Mouse (Mus musculus): ENCODE data around the gene Cep128. TPM values are rescaled to one million over a fixed set of nuclear protein-coding genes. Genes with fewer than 3 reads are reported as not detected.

Cep128 gene
- polyA plus RNA-seq, 1 experiment from 2014 or later: 10.2 TPM

- no peak for ATAC-seq (ENCODE audit: insufficient number of reproducible peaks, insufficient read depth, low FRiP score, low TSS enrichment, low read depth)
- WGBS: 63% methylated on average over 5 of the region's 5 CpGs
- no peaks in the 10 kb centered on the region for H3K4me1 ChIP-seq (replicated peaks)
Observed at GRCm38 (mm10) chr12:91176808-91177526, 207.2 kb downstream of the Cep128 start.

GRCm38 (mm10) chr12:91171613-91172012 is 212.6 kb downstream of the Cep128 start:
- no peak for ATAC-seq (ENCODE audit: insufficient number of reproducible peaks, insufficient read depth, low FRiP score, low TSS enrichment, low read depth)
- Histone ChIP-seq H3K27ac (no peak overlapping the region), H3K9me3 (no peaks in the 10 kb centered on the region), H3K27me3 (no peaks in the 10 kb centered on the region), H3K36me3 (no peaks in the 10 kb centered on the region), H3K4me2 (no peak overlapping the region), H3K4me1 (replicated peaks) (no peaks in the 10 kb centered on the region), H3K4me3 (replicated peaks) (no peak overlapping the region), H3K9ac (replicated peaks) (no peak overlapping the region)
- WGBS: 36% methylated on average over 3 of the region's 3 CpGs

More at GRCm38 (mm10) chr12:91176808-91177526, 207.2 kb downstream of the Cep128 start:
- H3K9me3 ChIP-seq: no peaks in the 10 kb centered on the region
- H3K36me3 ChIP-seq: no peaks in the 10 kb centered on the region
- H3K27ac ChIP-seq: no peak overlapping the region
- H3K4me3 ChIP-seq (replicated peaks): no peak overlapping the region
- H3K4me2 ChIP-seq: no peak overlapping the region
- no peak overlapping the region for H3K9ac ChIP-seq (replicated peaks)
- H3K27me3 ChIP-seq: no peaks in the 10 kb centered on the region

- Histone ChIP-seq H3K27me3 (no peaks in the 10 kb centered on the region), H3K4me1 (replicated peaks) (no peaks in the 10 kb centered on the region), H3K36me3 (no peaks in the 10 kb centered on the region), H3K4me3 (replicated peaks) (no peak overlapping the region), H3K4me2 (no peak overlapping the region), H3K9ac (replicated peaks) (no peak overlapping the region), H3K27ac (no peak overlapping the region), H3K9me3 (no peaks in the 10 kb centered on the region)
- ATAC-seq (ENCODE audit: insufficient number of reproducible peaks, insufficient read depth, low FRiP score, low TSS enrichment, low read depth): no peak
- WGBS: 79% methylated on average over 6 of the region's 6 CpGs
Observed at GRCm38 (mm10) chr12:91161015-91161730, 223.0 kb downstream of the Cep128 start.

GRCm38 (mm10) chr12:91158481-91158880 is 225.7 kb downstream of the Cep128 start:
- WGBS: 57% methylated on average over 2 of the region's 2 CpGs
- Histone ChIP-seq H3K4me1 (replicated peaks) (no peaks in the 10 kb centered on the region), H3K36me3 (no peaks in the 10 kb centered on the region), H3K4me2 (no peak overlapping the region), H3K4me3 (replicated peaks) (no peak overlapping the region), H3K9me3 (no peaks in the 10 kb centered on the region), H3K9ac (replicated peaks) (no peak overlapping the region), H3K27me3 (no peaks in the 10 kb centered on the region), H3K27ac (no peak overlapping the region)
- ATAC-seq (ENCODE audit: insufficient number of reproducible peaks, insufficient read depth, low FRiP score, low TSS enrichment, low read depth): no peak

GRCm38 (mm10) chr12:91154052-91154451 is 230.2 kb downstream of the Cep128 start:
- H3K36me3 ChIP-seq: no peaks in the 10 kb centered on the region
- no peak overlapping the region for H3K4me3 ChIP-seq (replicated peaks)
- no peaks in the 10 kb centered on the region for H3K4me1 ChIP-seq (replicated peaks)
- H3K27ac ChIP-seq: no peak overlapping the region
- H3K4me2 ChIP-seq: no peak overlapping the region
- H3K9me3 ChIP-seq: no peaks in the 10 kb centered on the region
- ATAC-seq (ENCODE audit: insufficient number of reproducible peaks, insufficient read depth, low FRiP score, low TSS enrichment, low read depth): no peak
- H3K9ac ChIP-seq (replicated peaks): no peak overlapping the region
- 82% methylated on average over 7 of the region's 7 CpGs for whole genome bisulfite sequencing
- H3K27me3 ChIP-seq: no peaks in the 10 kb centered on the region

- H3K4me1 ChIP-seq (replicated peaks): no peaks in the 10 kb centered on the region
- H3K4me2 ChIP-seq: no peak overlapping the region
- no peaks in the 10 kb centered on the region for H3K36me3 ChIP-seq
- H3K27me3 ChIP-seq: no peaks in the 10 kb centered on the region
- H3K4me3 ChIP-seq (replicated peaks): no peak overlapping the region
- 81% methylated on average over 3 of the region's 3 CpGs for WGBS
- ATAC-seq (ENCODE audit: insufficient number of reproducible peaks, insufficient read depth, low FRiP score, low TSS enrichment, low read depth): no peak
- H3K9ac ChIP-seq (replicated peaks): no peak overlapping the region
- no peaks in the 10 kb centered on the region for H3K9me3 ChIP-seq
- no peak overlapping the region for H3K27ac ChIP-seq
Observed at GRCm38 (mm10) chr12:91149152-91149551, 235.1 kb downstream of the Cep128 start.

GRCm38 (mm10) chr12:91134740-91135517 is 249.3 kb downstream of the Cep128 start:
- no peaks in the 10 kb centered on the region for H3K36me3 ChIP-seq
- ATAC-seq (ENCODE audit: insufficient number of reproducible peaks, insufficient read depth, low FRiP score, low TSS enrichment, low read depth): no peak

GRCm38 (mm10) chr12:91115054-91115453 is 269.2 kb downstream of the Cep128 start:
- WGBS: 61% methylated on average over 3 of the region's 3 CpGs
- Histone ChIP-seq H3K27me3 (no peaks in the 10 kb centered on the region), H3K36me3 (no peaks in the 10 kb centered on the region), H3K27ac (no peak overlapping the region), H3K4me2 (no peak overlapping the region), H3K4me3 (replicated peaks) (no peak overlapping the region), H3K4me1 (replicated peaks) (no peaks in the 10 kb centered on the region), H3K9me3 (no peaks in the 10 kb centered on the region), H3K9ac (replicated peaks) (no peak overlapping the region)
- ATAC-seq (ENCODE audit: insufficient number of reproducible peaks, insufficient read depth, low FRiP score, low TSS enrichment, low read depth): no peak

More at GRCm38 (mm10) chr12:91134740-91135517, 249.3 kb downstream of the Cep128 start:
- H3K27me3 ChIP-seq: no peaks in the 10 kb centered on the region
- no peak overlapping the region for H3K27ac ChIP-seq
- 92% methylated on average over 8 of the region's 8 CpGs for WGBS
- H3K9me3 ChIP-seq: no peaks in the 10 kb centered on the region
- H3K4me1 ChIP-seq (replicated peaks): no peaks in the 10 kb centered on the region
- no peak overlapping the region for H3K9ac ChIP-seq (replicated peaks)
- no peak overlapping the region for H3K4me3 ChIP-seq (replicated peaks)
- no peak overlapping the region for H3K4me2 ChIP-seq

GRCm38 (mm10) chr12:91103316-91103715 is 280.9 kb downstream of the Cep128 start:
- Histone ChIP-seq H3K9me3 (no peaks in the 10 kb centered on the region), H3K27me3 (no peaks in the 10 kb centered on the region), H3K9ac (replicated peaks) (no peak overlapping the region), H3K27ac (no peak overlapping the region), H3K4me2 (no peak overlapping the region), H3K36me3 (no peaks in the 10 kb centered on the region), H3K4me3 (replicated peaks) (no peak overlapping the region), H3K4me1 (replicated peaks) (no peaks in the 10 kb centered on the region)
- no peak for ATAC-seq (ENCODE audit: insufficient number of reproducible peaks, insufficient read depth, low FRiP score, low TSS enrichment, low read depth)
- WGBS: 70% methylated on average over 4 of the region's 4 CpGs

- no peaks in the 10 kb centered on the region for H3K27me3 ChIP-seq
- no peak overlapping the region for H3K4me2 ChIP-seq
- no peaks in the 10 kb centered on the region for H3K36me3 ChIP-seq
- no peak overlapping the region for H3K27ac ChIP-seq
- no peaks in the 10 kb centered on the region for H3K4me1 ChIP-seq (replicated peaks)
- H3K9me3 ChIP-seq: no peaks in the 10 kb centered on the region
- ATAC-seq (ENCODE audit: insufficient number of reproducible peaks, insufficient read depth, low FRiP score, low TSS enrichment, low read depth): no peak
- H3K9ac ChIP-seq (replicated peaks): no peak overlapping the region
- WGBS: 58% methylated on average over 6 of the region's 6 CpGs
- no peak overlapping the region for H3K4me3 ChIP-seq (replicated peaks)
Observed at GRCm38 (mm10) chr12:91097869-91098268, 286.3 kb downstream of the Cep128 start.

- H3K9ac ChIP-seq (replicated peaks): no peak overlapping the region
- H3K27me3 ChIP-seq: no peaks in the 10 kb centered on the region
- no peaks in the 10 kb centered on the region for H3K4me1 ChIP-seq (replicated peaks)
- no peaks in the 10 kb centered on the region for H3K36me3 ChIP-seq
- H3K4me3 ChIP-seq (replicated peaks): no peak overlapping the region
- 91% methylated on average over 6 of the region's 6 CpGs for WGBS
- no peak overlapping the region for H3K4me2 ChIP-seq
- no peak overlapping the region for H3K27ac ChIP-seq
- ATAC-seq (ENCODE audit: insufficient number of reproducible peaks, insufficient read depth, low FRiP score, low TSS enrichment, low read depth): no peak
- H3K9me3 ChIP-seq: no peaks in the 10 kb centered on the region
Observed at GRCm38 (mm10) chr12:91096197-91096596, 288.0 kb downstream of the Cep128 start.
